Mouse (Mus musculus) hindbrain, embryonic 14.5 days (tissue): ENCODE results near the gene Nop16. TPM values are rescaled to one million over a fixed set of nuclear protein-coding genes. Genes with fewer than 3 reads are reported as not detected.
"Not testable (repeated sequence)": the region's sequence is repeated elsewhere in the genome, so short reads cannot be mapped to it uniquely, and the experiment has no call there.

Experiments used
- ATAC-seq: fragments of 200-750 bp; cut with Nextera tagmentation; 2 replicates; pipeline ENCODE4 v1.8.0; 2017; ENCODE audit warnings: moderate number of reproducible peaks, mild to moderate bottlenecking, moderate TSS enrichment, moderate library complexity; ENCODE audit not compliant: low FRiP score
- DNase-seq: peaks from one replicate; pipeline ENCODE4 v3.0.0-alpha.2; 2015; ENCODE audit warnings: low spot score
- H3K27ac ChIP-seq: fragments of 300-500 bp; sonication (generic); 2 replicates; pipeline ENCODE4 v1.5.1; 2014; ENCODE audit warnings: mild to moderate bottlenecking, moderate library complexity
- H3K27me3 ChIP-seq: fragments of 300-500 bp; sonication (generic); 2 replicates; pipeline ENCODE4 v1.6.1; 2014; ENCODE audit warnings: mild to moderate bottlenecking, low read length, mixed read lengths; ENCODE audit not compliant: control insufficient read depth, insufficient read depth
- H3K36me3 ChIP-seq: fragments of 300-500 bp; sonication (generic); replicated peaks from 2 replicates; pipeline ENCODE4 v1.6.1; 2014; ENCODE audit not compliant: control insufficient read depth, insufficient read depth
- H3K4me1 ChIP-seq: fragments of 300-500 bp; sonication (generic); replicated peaks from 2 replicates; pipeline ENCODE4 v1.6.1; 2014; ENCODE audit warnings: antibody characterized with exemption, low read length, mixed read lengths; ENCODE audit not compliant: control insufficient read depth, insufficient read depth
- H3K4me2 ChIP-seq: fragments of 300-500 bp; sonication (generic); replicated peaks from 2 replicates; pipeline ENCODE4 v1.6.1; 2014; ENCODE audit warnings: mild to moderate bottlenecking, moderate library complexity
- H3K4me3 ChIP-seq: fragments of 300-500 bp; sonication (generic); replicated peaks from 2 replicates; pipeline ENCODE4 v1.5.1; 2014; ENCODE audit warnings: mild to moderate bottlenecking, low read length
- H3K9ac ChIP-seq: fragments of 300-500 bp; sonication (generic); 2 replicates; pipeline ENCODE4 v1.6.1; 2014
- H3K9me3 ChIP-seq: fragments of 300-500 bp; sonication (generic); 2 replicates; pipeline ENCODE4 v1.6.1; 2016; ENCODE audit warnings: low read length; ENCODE audit not compliant: control insufficient read depth
- WGBS: fragments of 180-500 bp; shearing (Covaris S2); extraction: QIAGEN DNeasy Blood & Tissue Kit; methylation state at CpG from one replicate; pipeline ENCODE4 v1.1.7; 2014; 5-methylcytosine and 5-hydroxymethylcytosine counted together
- polyA plus RNA-seq: library from polyadenylated mRNA; unstranded; fragments of >200 nt; fragmentation: Nextera tagmentation; extraction: Ambion mirVana; gene quantifications from 2 replicates; pipeline ENCODE4 v1.2.1, GENCODE M21; 2014

Nop16 gene
- polyA plus RNA-seq, 1 experiment from 2014 or later: 46.7 TPM

DNA sequence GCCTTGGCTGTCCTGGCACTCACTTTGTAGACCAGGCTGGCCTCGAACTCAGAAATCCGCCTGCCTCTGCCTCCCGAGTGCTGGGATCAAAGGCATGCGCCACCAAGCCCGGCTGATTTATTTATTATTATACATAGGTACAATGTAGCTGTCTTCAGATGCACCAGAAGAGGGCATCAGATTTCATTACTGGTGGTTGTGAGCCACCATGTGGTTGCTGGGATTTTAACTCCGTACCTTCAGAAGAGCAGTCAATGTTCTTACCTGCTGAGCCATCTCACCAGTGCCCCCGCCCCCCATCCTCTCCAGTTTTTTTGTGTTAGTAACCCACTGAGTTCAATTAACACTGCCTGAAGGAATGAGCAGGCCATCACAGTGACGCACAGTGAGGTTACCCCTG, 23.3 kb upstream of the Nop16 start:
- H3K9ac ChIP-seq, DNase-seq, H3K4me3 ChIP-seq, H3K27me3 ChIP-seq, H3K9me3 ChIP-seq, H3K36me3 ChIP-seq, ATAC-seq, H3K4me2 ChIP-seq, H3K27ac ChIP-seq: not testable (repeated sequence)
- peaks cover 17% of the 10 kb centered on the region for H3K4me1 ChIP-seq
- 81% methylated on average over 8 of the region's 8 CpGs for WGBS

DNA sequence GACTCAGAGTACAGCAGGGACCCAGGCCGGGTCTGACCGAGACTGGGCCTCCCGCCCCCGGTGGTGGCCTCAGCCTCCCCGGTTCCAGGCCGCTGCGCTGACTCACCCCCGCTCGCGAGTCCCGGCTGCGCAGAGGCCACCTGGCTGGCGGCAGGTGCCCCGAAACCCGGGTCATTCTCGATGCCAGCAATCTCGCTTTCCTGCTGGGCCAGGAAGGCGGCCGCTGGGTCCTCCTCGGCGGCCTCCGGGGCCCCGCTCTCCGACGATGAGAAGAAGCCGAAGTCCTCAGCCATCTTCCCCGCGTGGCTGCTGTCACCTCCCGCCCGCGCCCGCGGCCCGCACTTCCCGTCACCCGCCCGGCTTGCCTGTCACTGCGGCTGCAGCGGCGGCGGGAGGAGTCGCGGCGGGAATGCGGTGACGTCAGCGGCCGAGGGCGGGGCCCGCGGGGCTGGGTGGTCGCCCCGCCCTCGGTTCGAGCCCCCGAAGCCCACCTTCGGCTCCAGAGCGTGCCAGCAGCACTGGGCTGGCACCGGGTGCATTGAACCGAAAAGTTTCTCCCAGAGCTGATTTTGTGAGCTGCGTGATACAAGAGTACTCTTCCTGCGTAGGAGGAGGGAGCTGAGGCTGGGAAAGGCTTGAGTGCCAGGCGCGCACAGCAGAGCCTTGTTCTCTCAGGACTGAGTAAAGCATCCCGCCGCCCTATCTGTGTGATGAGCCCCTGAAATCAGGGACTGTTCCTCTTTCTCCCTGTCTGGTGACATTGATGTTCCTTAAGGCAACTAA, 21.3 kb upstream of the Nop16 start, which contains the start of gene Cltb:
TSS of gene Cltb (minus strand) at position 373 of the 783 bp plus-strand sequence.
- ATAC-seq (peak; percentile 81), DNase-seq (peak; percentile 91)
- under 1% methylated on average over 62 of the region's 66 CpGs for WGBS
- peak within 1 kb of the TSS; percentile 79 for H3K9ac ChIP-seq
- peak within 1 kb of the TSS; percentile 78 for H3K27ac ChIP-seq
- no peaks in the 10 kb centered on the region for H3K36me3 ChIP-seq
- no peaks in the 10 kb centered on the region for H3K9me3 ChIP-seq
- H3K27me3 ChIP-seq: no peaks in the 10 kb centered on the region
- H3K4me1 ChIP-seq: peaks cover 17% of the 10 kb centered on the region
- H3K4me3 ChIP-seq: peak within 1 kb of the TSS; percentile 58
- H3K4me2 ChIP-seq: peak within 1 kb of the TSS; percentile 67

DNA sequence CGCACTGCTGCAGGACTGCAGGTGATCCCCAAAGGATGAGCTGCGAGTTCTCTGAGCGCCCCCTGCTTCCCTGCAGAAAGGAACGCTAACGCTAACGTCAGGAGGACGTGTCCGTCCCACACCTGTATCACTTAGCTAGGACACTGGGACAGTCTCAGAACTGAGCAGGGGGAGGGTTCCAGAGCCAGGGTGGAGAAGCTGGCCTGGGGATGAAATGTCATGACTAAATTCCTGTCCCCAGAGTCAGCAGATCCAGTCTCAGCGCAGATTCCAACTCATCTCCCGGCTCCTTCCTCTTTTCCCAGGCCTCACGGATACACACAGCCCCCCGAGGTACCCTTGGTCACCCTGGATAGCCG, 20.7 kb upstream of the Nop16 start:
- DNase-seq: no peak
- H3K9me3 ChIP-seq: no peaks in the 10 kb centered on the region
- H3K4me3 ChIP-seq: peak overlapping the region; percentile 58
- H3K9ac ChIP-seq: peak overlapping the region; percentile 79
- H3K4me1 ChIP-seq: peaks cover 17% of the 10 kb centered on the region
- H3K4me2 ChIP-seq: peak overlapping the region; percentile 67
- WGBS: 9% methylated on average over 13 of the region's 13 CpGs
- peak overlapping the region; percentile 78 for H3K27ac ChIP-seq
- H3K36me3 ChIP-seq: peaks cover 2% of the 10 kb centered on the region; the same call in 1 of the 2 replicates
- no peaks in the 10 kb centered on the region for H3K27me3 ChIP-seq
- ATAC-seq: peak; percentile 7; the same call in 1 of the 2 replicates

DNA sequence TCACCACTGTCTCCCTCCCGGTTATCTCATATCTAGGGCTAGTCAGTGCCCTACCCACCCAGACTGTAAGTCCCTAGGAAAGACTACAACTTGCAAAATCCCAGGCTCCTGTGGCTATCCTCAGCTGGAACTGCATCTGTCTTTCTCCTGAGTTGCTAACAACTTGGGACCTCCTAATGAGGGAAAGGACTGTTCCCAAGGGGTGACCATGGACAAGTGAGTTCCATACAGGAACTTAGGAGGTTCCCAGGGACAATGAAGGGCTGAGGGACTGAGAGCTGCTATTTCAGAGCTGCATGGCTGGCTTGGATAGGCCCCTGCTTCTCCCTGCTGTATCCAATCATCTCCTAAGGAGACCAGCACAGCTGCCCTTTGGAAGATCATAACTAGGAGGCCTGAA, 19.4 kb upstream of the Nop16 start:
- H3K4me2 ChIP-seq: peak overlapping the region; percentile 67
- no peaks in the 10 kb centered on the region for H3K9me3 ChIP-seq
- H3K36me3 ChIP-seq: peaks cover 7% of the 10 kb centered on the region; the same call in 1 of the 2 replicates
- H3K27me3 ChIP-seq: no peaks in the 10 kb centered on the region
- H3K4me1 ChIP-seq: peaks cover 17% of the 10 kb centered on the region
- no peak for DNase-seq
- H3K27ac ChIP-seq: no peak overlapping the region
- peak overlapping the region; percentile 79 for H3K9ac ChIP-seq
- no peak for ATAC-seq
- WGBS: 24% methylated on average over 1 of the region's 1 CpGs
- peak overlapping the region; percentile 17; the same call in 1 of the 2 replicates for H3K4me3 ChIP-seq

- Histone ChIP-seq H3K27ac (0 out of 2 replicates have a peak overlapping the region, but pooled peaks have one; percentile 20), H3K9me3 (no peaks in the 10 kb centered on the region), H3K9ac (peak overlapping the region; percentile 79), H3K4me2 (peak overlapping the region; percentile 67), H3K27me3 (no peaks in the 10 kb centered on the region), H3K4me3 (peak overlapping the region; percentile 17; the same call in 1 of the 2 replicates), H3K36me3 (peaks cover 11% of the 10 kb centered on the region; the same call in 1 of the 2 replicates), H3K4me1 (peaks cover 17% of the 10 kb centered on the region)
- 10% methylated on average over 8 of the region's 8 CpGs for WGBS
- no peak for DNase-seq
- peak; percentile 21; the same call in 1 of the 2 replicates for ATAC-seq
Measured at GRCm38 (mm10) chr13:54608666-54609065, 18.8 kb upstream of the Nop16 start.

DNA sequence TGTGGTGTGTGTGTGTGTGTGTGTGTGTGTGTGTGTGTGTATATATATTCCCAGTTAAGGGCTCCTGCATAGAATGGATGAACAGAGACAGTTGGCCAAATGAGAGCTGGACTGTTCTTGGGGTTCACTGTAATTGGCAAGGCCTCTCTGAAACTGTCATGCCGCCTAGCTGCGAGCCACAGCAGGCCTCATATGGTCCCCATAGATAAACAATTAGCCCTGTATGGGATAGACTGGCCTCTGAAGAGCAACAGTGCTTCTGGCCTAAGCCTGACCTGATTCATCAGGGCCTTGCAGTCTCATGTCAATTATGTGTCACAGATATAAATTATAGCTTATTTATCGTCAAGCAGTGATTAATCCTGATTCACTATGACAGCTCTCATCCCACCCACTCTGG, 18.1 kb upstream of the Nop16 start:
- H3K9ac ChIP-seq: no peak overlapping the region
- no peak overlapping the region for H3K4me3 ChIP-seq
- no peaks in the 10 kb centered on the region for H3K27me3 ChIP-seq
- 66% methylated on average over 3 of the region's 3 CpGs for WGBS
- H3K27ac ChIP-seq: no peak overlapping the region
- DNase-seq (no peak), ATAC-seq (no peak)
- no peaks in the 10 kb centered on the region for H3K9me3 ChIP-seq
- peaks cover 17% of the 10 kb centered on the region for H3K4me1 ChIP-seq
- peaks cover 11% of the 10 kb centered on the region for H3K36me3 ChIP-seq
- peak overlapping the region; percentile 67; the same call in 1 of the 2 replicates for H3K4me2 ChIP-seq

DNA sequence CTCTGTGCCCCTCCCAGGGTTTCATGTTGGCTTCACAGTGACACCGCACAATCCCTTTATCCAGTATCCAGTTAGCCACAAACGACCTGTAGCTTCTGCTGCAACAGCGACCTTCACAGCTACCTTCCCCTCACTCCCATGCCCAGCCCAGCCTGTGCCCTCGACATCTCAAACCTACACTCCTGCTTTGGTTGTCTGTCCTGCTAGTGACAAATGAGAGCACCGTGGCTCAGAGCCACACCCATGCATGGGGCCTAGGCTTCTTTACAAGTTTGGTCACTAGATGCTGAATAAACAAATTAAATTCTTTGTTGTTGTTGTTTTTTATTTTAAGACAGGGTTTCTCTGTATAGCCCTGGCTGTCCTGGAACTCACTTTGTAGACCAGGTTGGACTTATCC, 17.3 kb upstream of the Nop16 start:
- H3K9me3 ChIP-seq: no peaks in the 10 kb centered on the region
- H3K27ac ChIP-seq: no peak overlapping the region
- H3K4me2 ChIP-seq: no peak overlapping the region
- no peaks in the 10 kb centered on the region for H3K27me3 ChIP-seq
- no peak for ATAC-seq
- H3K4me3 ChIP-seq: no peak overlapping the region
- H3K4me1 ChIP-seq: peaks cover 17% of the 10 kb centered on the region
- H3K36me3 ChIP-seq: peaks cover 11% of the 10 kb centered on the region
- H3K9ac ChIP-seq: no peak overlapping the region
- 81% methylated on average over 5 of the region's 5 CpGs for WGBS
- DNase-seq: no peak

DNA sequence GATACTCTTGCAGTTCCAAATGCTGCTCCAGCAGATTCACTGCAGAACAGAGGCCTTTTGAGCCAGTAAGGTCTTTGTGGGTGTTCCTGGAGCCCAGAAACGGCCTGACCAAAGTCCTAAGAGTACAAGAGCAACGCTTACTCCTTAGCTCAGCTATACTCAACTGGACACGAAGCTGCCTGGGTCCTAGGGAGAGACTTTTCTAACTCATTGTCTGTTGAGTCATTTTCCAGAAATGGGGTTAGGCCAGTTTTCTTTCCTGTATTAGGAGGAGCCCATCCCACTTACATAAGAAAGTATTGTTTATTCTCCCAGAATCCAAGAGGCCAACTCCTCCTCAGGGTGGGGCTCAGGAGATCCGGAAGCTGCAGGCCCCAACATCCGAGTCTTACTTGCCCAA, 15.5 kb upstream of the Nop16 start:
- Histone ChIP-seq H3K4me2 (no peak overlapping the region), H3K36me3 (peaks cover 11% of the 10 kb centered on the region), H3K9ac (no peak overlapping the region), H3K27ac (no peak overlapping the region), H3K4me1 (peaks cover 17% of the 10 kb centered on the region), H3K4me3 (no peak overlapping the region), H3K9me3 (no peaks in the 10 kb centered on the region), H3K27me3 (no peaks in the 10 kb centered on the region)
- no peak for ATAC-seq
- 84% methylated on average over 5 of the region's 5 CpGs for WGBS
- DNase-seq: no peak

DNA sequence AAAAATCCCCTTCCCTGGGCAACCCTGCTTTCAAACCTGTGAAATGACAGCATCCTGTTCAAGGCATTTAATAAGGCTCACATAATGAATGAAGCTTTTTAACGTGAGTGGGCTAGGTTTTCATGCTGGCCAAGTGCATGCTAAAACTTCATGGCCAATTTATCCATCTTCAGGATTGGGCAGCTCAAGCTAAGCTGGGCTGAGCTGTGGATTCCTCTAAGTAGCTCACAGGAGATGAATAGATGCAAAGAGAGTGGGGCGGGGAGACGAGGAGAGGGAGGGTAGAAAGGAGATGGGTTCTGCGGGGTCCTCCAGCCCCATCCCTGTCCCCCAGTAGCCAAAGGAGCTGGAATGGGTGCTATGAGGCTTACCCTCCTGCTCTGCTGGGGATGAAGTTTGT, 14.3 kb upstream of the Nop16 start:
- DNase-seq (no peak), ATAC-seq (no peak)
- no peaks in the 10 kb centered on the region for H3K9me3 ChIP-seq
- no peak overlapping the region for H3K4me3 ChIP-seq
- no peak overlapping the region for H3K9ac ChIP-seq
- H3K36me3 ChIP-seq: peaks cover 16% of the 10 kb centered on the region
- H3K4me1 ChIP-seq: peaks cover 9% of the 10 kb centered on the region
- no peaks in the 10 kb centered on the region for H3K27me3 ChIP-seq
- no peak overlapping the region for H3K27ac ChIP-seq
- H3K4me2 ChIP-seq: no peak overlapping the region
- WGBS: 48% methylated on average over 4 of the region's 4 CpGs
